Mouse (Mus musculus) midbrain, embryonic 12.5 days (tissue): ENCODE measurements around the gene Enox1. TPM values are rescaled to one million over a fixed set of nuclear protein-coding genes. Genes with fewer than 3 reads are reported as not detected.

Experiments used
- ATAC-seq: fragments of 200-750 bp; cut with Nextera tagmentation; 2 replicates; pipeline ENCODE4 v1.8.0; 2017; ENCODE audit warnings: low read depth, moderate TSS enrichment, moderate library complexity; ENCODE audit not compliant: low FRiP score
- H3K27ac ChIP-seq: fragments of 300-500 bp; sonication (generic); replicated peaks from 2 replicates; pipeline ENCODE4 v1.5.1; 2016; ENCODE audit warnings: mild to moderate bottlenecking
- H3K27me3 ChIP-seq: fragments of 300-500 bp; sonication (generic); 2 replicates; pipeline ENCODE4 v1.6.1; 2016; ENCODE audit warnings: mild to moderate bottlenecking
- H3K36me3 ChIP-seq: fragments of 300-500 bp; sonication (generic); 2 replicates; pipeline ENCODE4 v1.6.1; 2016
- H3K4me1 ChIP-seq: fragments of 300-500 bp; sonication (generic); 2 replicates; pipeline ENCODE4 v1.6.1; 2016
- H3K4me2 ChIP-seq: fragments of 300-500 bp; sonication (generic); replicated peaks from 2 replicates; pipeline ENCODE4 v1.6.1; 2016; ENCODE audit warnings: mild to moderate bottlenecking, moderate library complexity
- H3K4me3 ChIP-seq: fragments of 300-500 bp; sonication (generic); 2 replicates; pipeline ENCODE4 v1.5.1; 2016; ENCODE audit warnings: mild to moderate bottlenecking
- H3K9ac ChIP-seq: fragments of 300-500 bp; sonication (generic); replicated peaks from 2 replicates; pipeline ENCODE4 v1.6.1; 2016; ENCODE audit warnings: mild to moderate bottlenecking, moderate library complexity
- H3K9me3 ChIP-seq: fragments of 300-500 bp; sonication (generic); 2 replicates; pipeline ENCODE4 v1.6.1; 2016; ENCODE audit warnings: mild to moderate bottlenecking
- WGBS: fragments of 180-500 bp; shearing (Covaris S2); methylation state at CpG from one replicate; pipeline ENCODE4 v1.1.7; 2016; 5-methylcytosine and 5-hydroxymethylcytosine counted together
- polyA plus RNA-seq: library from polyadenylated mRNA; unstranded; fragments of >200 nt; fragmentation: Nextera tagmentation; extraction: Ambion mirVana; gene quantifications from 2 replicates; pipeline ENCODE4 v1.2.1, GENCODE M21; 2016

The Enox1 gene
- polyA plus RNA-seq, 1 experiment from 2014 or later: 35.1 TPM

DNA sequence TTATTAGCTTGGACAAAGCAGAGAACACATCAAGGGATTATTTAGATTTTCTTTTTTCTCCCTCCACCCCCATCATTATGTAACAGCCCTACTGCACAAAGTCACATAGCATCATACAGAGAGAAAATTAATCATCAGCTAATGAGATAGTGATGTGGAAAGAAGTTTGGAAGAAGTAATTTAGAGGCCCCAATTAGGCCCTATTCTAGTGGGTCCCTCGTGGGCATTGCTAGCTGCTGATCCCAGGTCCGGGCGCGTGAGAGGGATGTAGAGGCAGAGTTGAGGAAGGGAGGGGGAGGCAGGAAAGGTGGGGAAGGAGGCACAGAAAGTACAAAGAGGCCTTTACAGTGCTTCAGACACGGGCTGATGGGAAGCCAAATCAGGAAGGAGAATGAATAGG, 407.4 kb downstream of the Enox1 start:
- Histone ChIP-seq H3K27ac (no peak overlapping the region), H3K4me1 (0 out of 2 replicates have a peak, but pooled peaks cover 4% of the 10 kb centered on the region), H3K4me3 (no peak overlapping the region), H3K36me3 (no peaks in the 10 kb centered on the region), H3K27me3 (no peaks in the 10 kb centered on the region), H3K9ac (no peak overlapping the region), H3K9me3 (no peaks in the 10 kb centered on the region), H3K4me2 (no peak overlapping the region)
- ATAC-seq: no peak; the same call in 1 of the 2 replicates
- 75% methylated on average over 5 of the region's 5 CpGs for WGBS

GRCm38 (mm10) chr14:77567120-77567519, 410.6 kb downstream of the Enox1 start:
- no peaks in the 10 kb centered on the region for H3K4me1 ChIP-seq
- 87% methylated on average over 2 of the region's 2 CpGs for WGBS

GRCm38 (mm10) chr14:77574436-77574835, 417.9 kb downstream of the Enox1 start:
- WGBS: 22% methylated on average over 3 of the region's 3 CpGs
- H3K27ac ChIP-seq: peak overlapping the region; percentile 40; the same call in 1 of the 2 replicates

More at GRCm38 (mm10) chr14:77567120-77567519, 410.6 kb downstream of the Enox1 start:
- H3K36me3 ChIP-seq: no peaks in the 10 kb centered on the region
- no peak overlapping the region for H3K4me3 ChIP-seq
- H3K4me2 ChIP-seq: no peak overlapping the region
- no peaks in the 10 kb centered on the region for H3K27me3 ChIP-seq
- ATAC-seq: no peak
- H3K27ac ChIP-seq: no peak overlapping the region
- H3K9me3 ChIP-seq: no peaks in the 10 kb centered on the region
- no peak overlapping the region for H3K9ac ChIP-seq

GRCm38 (mm10) chr14:77576411-77576810, 419.8 kb downstream of the Enox1 start:
- H3K27me3 ChIP-seq: no peaks in the 10 kb centered on the region
- no peak overlapping the region for H3K4me2 ChIP-seq
- H3K4me3 ChIP-seq: no peak overlapping the region
- 81% methylated on average over 5 of the region's 5 CpGs for WGBS
- no peak overlapping the region for H3K9ac ChIP-seq
- ATAC-seq: no peak
- no peaks in the 10 kb centered on the region for H3K36me3 ChIP-seq
- H3K4me1 ChIP-seq: peaks cover 28% of the 10 kb centered on the region
- H3K9me3 ChIP-seq: no peaks in the 10 kb centered on the region
- H3K27ac ChIP-seq: no peak overlapping the region

More at GRCm38 (mm10) chr14:77574436-77574835, 417.9 kb downstream of the Enox1 start:
- no peaks in the 10 kb centered on the region for H3K27me3 ChIP-seq
- H3K4me2 ChIP-seq: no peak overlapping the region
- H3K9ac ChIP-seq: no peak overlapping the region
- H3K36me3 ChIP-seq: no peaks in the 10 kb centered on the region
- ATAC-seq: no peak
- H3K4me1 ChIP-seq: peaks cover 16% of the 10 kb centered on the region; the same call in 1 of the 2 replicates
- H3K9me3 ChIP-seq: no peaks in the 10 kb centered on the region
- H3K4me3 ChIP-seq: no peak overlapping the region

- no peak overlapping the region for H3K9ac ChIP-seq
- H3K4me2 ChIP-seq: no peak overlapping the region
- no peak overlapping the region for H3K27ac ChIP-seq
- peaks cover 31% of the 10 kb centered on the region for H3K4me1 ChIP-seq
- no peaks in the 10 kb centered on the region for H3K9me3 ChIP-seq
- H3K27me3 ChIP-seq: no peaks in the 10 kb centered on the region
- no peak overlapping the region for H3K4me3 ChIP-seq
- H3K36me3 ChIP-seq: no peaks in the 10 kb centered on the region
- 88% methylated on average over 18 of the region's 18 CpGs for WGBS
- no peak for ATAC-seq
These were observed 421.1 kb downstream of the Enox1 start for GRCm38 (mm10) chr14:77577481-77578251.

GRCm38 (mm10) chr14:77578355-77578754, 421.8 kb downstream of the Enox1 start:
- no peak overlapping the region for H3K9ac ChIP-seq
- no peak overlapping the region for H3K4me2 ChIP-seq
- H3K36me3 ChIP-seq: no peaks in the 10 kb centered on the region
- 53% methylated on average over 7 of the region's 7 CpGs for WGBS
- H3K4me3 ChIP-seq: no peak overlapping the region
- no peaks in the 10 kb centered on the region for H3K9me3 ChIP-seq
- H3K4me1 ChIP-seq: peaks cover 31% of the 10 kb centered on the region
- H3K27me3 ChIP-seq: no peaks in the 10 kb centered on the region
- no peak for ATAC-seq
- H3K27ac ChIP-seq: no peak overlapping the region

GRCm38 (mm10) chr14:77580106-77580936, 423.8 kb downstream of the Enox1 start:
- Histone ChIP-seq H3K4me1 (peaks cover 27% of the 10 kb centered on the region), H3K9ac (no peak overlapping the region)
- ATAC-seq: no peak

GRCm38 (mm10) chr14:77580937-77581270, 424.3 kb downstream of the Enox1 start:
- no peaks in the 10 kb centered on the region for H3K36me3 ChIP-seq
- no peaks in the 10 kb centered on the region for H3K27me3 ChIP-seq
- no peak overlapping the region for H3K27ac ChIP-seq
- H3K4me1 ChIP-seq: peaks cover 33% of the 10 kb centered on the region
- ATAC-seq: no peak
- 48% methylated on average over 5 of the region's 5 CpGs for WGBS
- H3K9ac ChIP-seq: no peak overlapping the region
- H3K4me3 ChIP-seq: no peak overlapping the region
- H3K4me2 ChIP-seq: no peak overlapping the region
- no peaks in the 10 kb centered on the region for H3K9me3 ChIP-seq

More at GRCm38 (mm10) chr14:77580106-77580936, 423.8 kb downstream of the Enox1 start:
- Histone ChIP-seq H3K27me3 (no peaks in the 10 kb centered on the region), H3K36me3 (no peaks in the 10 kb centered on the region), H3K4me3 (no peak overlapping the region), H3K4me2 (no peak overlapping the region), H3K27ac (no peak overlapping the region), H3K9me3 (no peaks in the 10 kb centered on the region)
- 71% methylated on average over 14 of the region's 14 CpGs for WGBS

DNA sequence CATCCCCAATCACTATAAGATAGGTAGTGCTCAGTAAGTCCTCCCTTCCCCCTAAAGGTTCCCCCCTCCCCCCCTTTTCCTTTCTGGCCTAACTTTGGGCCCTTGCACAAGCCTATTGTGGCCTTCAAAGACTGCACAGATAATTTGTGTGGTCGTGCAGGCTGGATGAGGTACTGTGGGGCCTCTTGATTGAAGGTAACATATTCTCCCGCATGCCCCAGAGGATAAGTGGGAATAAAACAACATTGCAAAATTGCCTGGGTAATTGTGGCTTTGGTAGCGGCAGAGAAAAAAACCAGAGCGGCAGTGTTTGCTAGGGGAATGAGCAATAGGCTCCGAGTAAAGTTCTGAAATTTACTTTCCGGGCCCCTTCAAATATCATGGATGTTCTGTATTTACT, 425.1 kb downstream of the Enox1 start:
- no peak overlapping the region for H3K4me3 ChIP-seq
- H3K27me3 ChIP-seq: no peaks in the 10 kb centered on the region
- no peak for ATAC-seq
- H3K4me2 ChIP-seq: no peak overlapping the region
- no peak overlapping the region for H3K27ac ChIP-seq
- H3K4me1 ChIP-seq: peaks cover 34% of the 10 kb centered on the region
- no peaks in the 10 kb centered on the region for H3K9me3 ChIP-seq
- no peaks in the 10 kb centered on the region for H3K36me3 ChIP-seq
- 57% methylated on average over 6 of the region's 6 CpGs for WGBS
- H3K9ac ChIP-seq: no peak overlapping the region

DNA sequence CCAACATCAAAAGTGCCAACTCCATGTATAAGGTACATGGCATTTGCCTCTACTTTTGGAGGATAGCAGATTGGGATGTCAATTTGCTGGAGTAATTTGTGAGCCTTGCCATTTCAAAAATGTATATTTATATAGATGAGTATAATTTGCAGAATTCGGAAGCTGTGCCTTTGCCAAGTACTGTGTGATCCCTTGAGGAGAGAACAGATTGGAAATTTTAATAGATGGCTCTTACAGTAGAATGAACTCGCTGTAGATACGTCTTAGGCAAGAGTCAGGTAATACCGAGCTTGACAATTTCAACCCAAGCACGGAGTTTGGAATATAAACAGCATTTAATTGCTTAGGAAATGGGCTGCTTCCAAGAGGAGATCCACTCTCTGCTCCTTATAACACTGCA, 427.9 kb downstream of the Enox1 start:
- H3K4me1 ChIP-seq: peaks cover 22% of the 10 kb centered on the region
- H3K4me3 ChIP-seq: no peak overlapping the region
- no peaks in the 10 kb centered on the region for H3K9me3 ChIP-seq
- 92% methylated on average over 5 of the region's 5 CpGs for WGBS
- no peak overlapping the region for H3K4me2 ChIP-seq
- H3K27me3 ChIP-seq: no peaks in the 10 kb centered on the region
- H3K9ac ChIP-seq: no peak overlapping the region
- H3K27ac ChIP-seq: no peak overlapping the region
- ATAC-seq: no peak
- no peaks in the 10 kb centered on the region for H3K36me3 ChIP-seq

DNA sequence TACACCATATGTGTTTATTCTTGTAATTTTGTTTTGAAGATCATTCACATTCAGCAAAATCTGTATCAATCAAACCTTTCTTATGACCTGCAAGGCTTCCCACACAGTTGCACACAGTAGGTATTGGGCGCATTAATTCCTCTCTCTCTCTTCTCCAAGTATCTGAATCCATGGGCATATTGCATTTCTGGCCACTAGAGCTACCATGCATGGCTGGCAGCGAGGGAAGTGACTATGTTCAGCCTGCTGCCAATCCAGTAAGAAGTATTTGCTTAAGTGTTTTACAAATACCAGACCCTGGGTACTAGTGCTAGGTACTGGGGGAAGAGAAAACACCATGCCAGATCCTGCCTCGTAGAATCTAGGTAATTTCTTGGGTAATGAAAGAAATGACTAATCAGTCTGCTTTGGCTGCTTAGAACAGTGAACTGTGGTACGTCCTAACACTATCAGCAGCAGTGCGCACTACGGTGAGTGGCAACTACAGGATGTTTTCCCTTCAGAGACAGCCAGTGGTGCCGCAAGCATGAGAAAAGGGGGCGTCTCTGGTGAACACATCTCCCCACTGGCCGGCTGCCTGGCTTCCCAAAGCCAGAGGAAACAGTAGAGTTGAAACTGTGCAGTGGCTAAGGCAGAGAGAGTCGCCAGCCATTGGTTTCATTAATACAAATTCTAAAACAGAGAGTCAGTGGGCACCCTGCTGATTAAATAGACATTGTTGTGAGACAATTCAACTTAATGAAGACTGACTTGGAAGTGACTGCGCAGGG, 428.7 kb downstream of the Enox1 start:
- Histone ChIP-seq H3K4me2 (no peak overlapping the region), H3K27ac (no peak overlapping the region), H3K4me1 (peaks cover 20% of the 10 kb centered on the region; the same call in 1 of the 2 replicates), H3K9me3 (no peaks in the 10 kb centered on the region), H3K27me3 (no peaks in the 10 kb centered on the region), H3K9ac (no peak overlapping the region), H3K4me3 (no peak overlapping the region), H3K36me3 (no peaks in the 10 kb centered on the region)
- ATAC-seq: no peak
- 69% methylated on average over 11 of the region's 11 CpGs for WGBS
